9 mouse cellular contexts compared by ENCODE assay signal in the genomic region with DNA sequence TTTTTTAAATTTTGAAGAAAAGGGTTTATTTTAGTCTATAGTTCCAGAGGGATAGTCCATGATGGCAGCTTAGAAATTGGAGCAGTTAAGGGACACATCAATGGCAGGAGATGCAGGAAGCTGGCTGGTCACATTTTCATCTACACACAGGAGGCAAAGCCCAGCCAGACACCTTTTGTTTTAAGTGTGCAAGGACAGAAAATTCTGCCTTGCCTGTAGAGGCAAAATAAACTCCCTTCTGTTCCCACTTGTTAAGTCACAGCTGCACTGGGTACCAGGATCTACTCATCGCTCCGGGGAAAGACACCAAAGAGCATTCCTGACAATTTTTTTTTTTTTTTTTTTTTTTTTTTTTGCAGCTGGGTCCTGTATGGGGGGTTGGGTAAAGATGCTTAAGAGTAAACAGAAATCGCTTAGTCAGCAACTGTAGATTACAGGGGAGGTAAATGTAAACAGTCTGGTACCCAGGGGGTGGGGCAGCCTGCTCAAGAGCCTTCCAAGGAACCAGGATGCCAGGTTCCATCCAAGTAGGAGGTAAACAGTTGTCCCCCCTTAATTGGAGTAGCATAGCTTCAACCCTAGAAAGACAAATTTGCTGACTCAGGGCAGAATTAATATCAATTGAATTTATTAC. TPM values are rescaled to one million over a fixed set of nuclear protein-coding genes. Genes with fewer than 3 reads are reported as not detected.
DNase-seq lines count a peak whose midpoint lies in the region; ATAC-seq and TF ChIP-seq lines count a peak whose summit lies in the region.
"Had no signal": no experiment of that assay in that cellular context is flagged by ENCODE, and none has a peak within 500 bp of the region (broad histone marks: within the 10 kb centered on the region; RNA-seq: fewer than 3 reads in every experiment).

No protein-coding gene starts in this region.

- peaks cover 29% of the 10 kb centered on the region for H3K4me1 ChIP-seq in kidney, embryonic 14.5 days (ENCODE audit: control insufficient read depth, insufficient read depth, low read length)
- peaks cover 11 to 15% of the 10 kb centered on the region in 2 experiments for H3K4me1 ChIP-seq in ES-E14 (ENCODE audit: control insufficient read depth in 2 of 2, insufficient read depth in 2 of 2, low read length in 2 of 2, poor library complexity in 1 of 2)
- H3K4me1 ChIP-seq in cortical plate, adult 2 months (ENCODE audit: control insufficient read depth, insufficient read depth, low read length) = peaks cover 8% of the 10 kb centered on the region; the same call in 1 of the 2 replicates
- H3K4me1 ChIP-seq in midbrain, embryonic 10.5 days = peaks cover 66% of the 10 kb centered on the region

- 65% methylated on average over 3 of the region's 3 CpGs for WGBS in kidney, embryonic 14.5 days
- 80% methylated on average over 3 of the region's 3 CpGs for WGBS in midbrain, embryonic 10.5 days

- peak overlapping the region; percentile 4; the same call in 1 of the 2 replicates for H3K4me3 ChIP-seq in kidney, embryonic 14.5 days (ENCODE audit: low read length)
- H3K4me3 ChIP-seq in ES-E14 (ENCODE audit: insufficient read depth in 1 of 2, low read depth in 1 of 2, low read length in 2 of 2, poor library complexity in 1 of 2, severe bottlenecking in 1 of 2) = no peak overlapping the region
- H3K4me3 ChIP-seq in cortical plate, adult 2 months (ENCODE audit: insufficient read depth, low read length) = peak overlapping the region; percentile 18; the same call in 1 of the 2 replicates
- H3K4me3 ChIP-seq in midbrain, embryonic 10.5 days = peak overlapping the region; percentile 94; the same call in 1 of the 2 replicates

- peaks cover 11% of the 10 kb centered on the region; the same call in 1 of the 2 replicates for H3K36me3 ChIP-seq in kidney, embryonic 14.5 days (ENCODE audit: control insufficient read depth, insufficient read depth, low read length)
- H3K36me3 ChIP-seq in ES-E14 (ENCODE audit: control insufficient read depth, insufficient read depth, low read length, poor library complexity, severe bottlenecking) = peaks cover 22% of the 10 kb centered on the region
- H3K36me3 ChIP-seq in midbrain, embryonic 10.5 days = peaks cover 21% of the 10 kb centered on the region

- in situ Hi-C loops in ES-E14 (cut with MboI; ENCODE audit: low sequenced_read_pairs in 2 of 2, unreplicated experiment in 2 of 2) = no loop called here

- DNase-seq in kidney, postnatal 25 days = no peak
- DNase-seq in ES-E14 (ENCODE audit: low read depth, low spot score) = no peak
- DNase-seq in midbrain, embryonic 10.5 days (ENCODE audit: low spot score) = no peak
- no peak for DNase-seq in T-cell, adult 2 months (ENCODE audit: low spot score)
- no peak for DNase-seq in B cell, adult 2 months
- DNase-seq: gastrocnemius, postnatal 25 days; thymus, postnatal 14 days had no signal

- TF ChIP-seq POLR2A in cortical plate, adult 2 months (IDR thresholded peaks at IDR 0.05; ENCODE audit: extremely low read depth, insufficient read depth, low read length) = no peak

- no peak for TF ChIP-seq CTCF in cortical plate, adult 2 months (IDR thresholded peaks at IDR 0.05; ENCODE audit: extremely low read depth, insufficient read depth, low read length)

- no peak for ATAC-seq in kidney, embryonic 14.5 days (ENCODE audit: low FRiP score, low TSS enrichment)

- peak overlapping the region; percentile 15; the same call in 1 of the 2 replicates for H3K4me2 ChIP-seq in kidney, embryonic 14.5 days (replicated peaks; ENCODE audit: low read depth, low read length)

- H3K27me3 ChIP-seq in kidney, embryonic 14.5 days (ENCODE audit: control insufficient read depth, insufficient read depth, low read length) = no peaks in the 10 kb centered on the region
- H3K27me3 ChIP-seq in midbrain, embryonic 10.5 days (ENCODE audit: low read depth, poor library complexity, severe bottlenecking) = peaks cover 24% of the 10 kb centered on the region

- H3K9me3 ChIP-seq in kidney, embryonic 14.5 days (ENCODE audit: control insufficient read depth, low read length) = no peaks in the 10 kb centered on the region
- H3K9me3 ChIP-seq in ES-E14 (ENCODE audit: control insufficient read depth, insufficient read depth, low read depth, low read length) = no peaks in the 10 kb centered on the region
- H3K9me3 ChIP-seq in midbrain, embryonic 10.5 days (replicated peaks) = no peaks in the 10 kb centered on the region

- no peak overlapping the region for H3K27ac ChIP-seq in kidney, embryonic 14.5 days (ENCODE audit: low read depth, low read length)
- no peak overlapping the region for H3K27ac ChIP-seq in ES-E14 (ENCODE audit: insufficient read depth, low read depth, low read length, poor library complexity, severe bottlenecking)
- no peak overlapping the region for H3K27ac ChIP-seq in cortical plate, adult 2 months (ENCODE audit: insufficient read depth, low read length)
- H3K27ac ChIP-seq in midbrain, embryonic 10.5 days (replicated peaks) = no peak overlapping the region

- no peak overlapping the region for H3K9ac ChIP-seq in kidney, embryonic 14.5 days (ENCODE audit: low read depth, low read length)
- no peak overlapping the region for H3K9ac ChIP-seq in ES-E14 (ENCODE audit: insufficient read depth, low read depth, low read length, poor library complexity, severe bottlenecking)

TF ChIP-seq in ES-E14, 5 proteins besides CTCF, POLR2A, EP300 and RAD21:
- TF ChIP-seq ZC3H11A (IDR thresholded peaks at IDR 0.05; ENCODE audit: borderline replicate concordance, low read depth, low read length) = no peak
- no peak for TF ChIP-seq CHD2 (IDR thresholded peaks at IDR 0.05; ENCODE audit: low read depth, low read length)
- peak; percentile 92 for TF ChIP-seq ZNF384 (IDR thresholded peaks at IDR 0.05; ENCODE audit: low read depth, low read length)
- peak; percentile 84 for TF ChIP-seq MAFK (IDR thresholded peaks at IDR 0.05; ENCODE audit: insufficient read depth, low read depth, low read length)
- TF ChIP-seq HCFC1 (IDR thresholded peaks at IDR 0.05; ENCODE audit: borderline replicate concordance, insufficient read depth, low read length) = no peak

RNA-seq across cellular contexts. Expression of a gene that starts 4.4 kb away (rescaled TPM):
- 25.8 and 34.8 TPM in 2 replicates for polyA plus RNA-seq in kidney, embryonic 14.5 days (2014; fragmentation: Nextera tagmentation; extraction: Ambion mirVana)
- total RNA-seq in ES-E14 (2012; rRNA removed) = 39.5 and 43.2 TPM in 2 replicates
- 35.7 and 37.1 TPM in 2 replicates for polyA plus RNA-seq in cortical plate, adult 2 months (2012; rRNA removed)
- 28.6 and 39.6 TPM in 2 replicates for polyA plus RNA-seq in midbrain, embryonic 10.5 days (2016; fragmentation: Nextera tagmentation; extraction: Ambion mirVana)

Comparison
In these comparisons a context has a peak if more than half of its experiments do, and no peak if none do; other contexts are left out.
1. H3K4me3 ChIP-seq: peak in kidney, embryonic 14.5 days (single experiment), cortical plate, adult 2 months (single experiment) and midbrain, embryonic 10.5 days (single experiment); none in ES-E14 (0 of 2).